Mouse (Mus musculus) myocyte (in vitro differentiated cells): ENCODE data around the gene Fyb2.

ENCODE experiments used
- CEBPB ChIP-seq: IDR thresholded peaks from 2 replicates; pipeline ENCODE4 v1.6.1; 2011; ENCODE audit warnings: mild to moderate bottlenecking, moderate library complexity; ENCODE audit not compliant: poor library complexity, insufficient read depth, severe bottlenecking
- E2F4 ChIP-seq: IDR thresholded peaks from one replicate; pipeline ENCODE4 v1.6.1; 2011; ENCODE audit warnings: mild to moderate bottlenecking, control low read depth, moderate library complexity; ENCODE audit not compliant: insufficient read depth
- MAX ChIP-seq: IDR thresholded peaks from one replicate; pipeline ENCODE4 v1.6.1; 2011; ENCODE audit warnings: low read depth, mild to moderate bottlenecking, control low read depth
- MYOD1 ChIP-seq, 3 experiments: IDR thresholded peaks; one replicate each; pipeline ENCODE4 v1.6.1; 2011; ENCODE audit warnings: control low read depth in 2 of 3, low read depth in 2 of 3, mild to moderate bottlenecking in 2 of 3, moderate library complexity in 1 of 3; ENCODE audit not compliant: insufficient read length in 2 of 3, control insufficient read depth in 1 of 3
- MYOG ChIP-seq, 3 experiments: IDR thresholded peaks; one replicate each; pipeline ENCODE4 v1.6.1; 2011; ENCODE audit warnings: control low read depth in 2 of 3, low read depth in 2 of 3, mild to moderate bottlenecking in 2 of 3; ENCODE audit not compliant: insufficient read length in 2 of 3, control insufficient read depth in 1 of 3, insufficient read depth in 1 of 3
- POLR2A ChIP-seq: IDR thresholded peaks from one replicate; pipeline ENCODE4 v1.6.1; 2011; ENCODE audit warnings: low read depth, mild to moderate bottlenecking, control low read depth, moderate library complexity; ENCODE audit not compliant: insufficient read length
- POLR2AphosphoS2 ChIP-seq: IDR thresholded peaks from one replicate; pipeline ENCODE4 v1.6.1; 2011; ENCODE audit warnings: low read depth, control low read depth; ENCODE audit not compliant: insufficient read length
- REST ChIP-seq: IDR thresholded peaks from one replicate; pipeline ENCODE4 v1.6.1; 2011; ENCODE audit warnings: mild to moderate bottlenecking, control low read depth, moderate library complexity; ENCODE audit not compliant: insufficient read depth, insufficient read length
- TCF12 ChIP-seq: IDR thresholded peaks from one replicate; pipeline ENCODE4 v1.6.1; 2011; ENCODE audit warnings: mild to moderate bottlenecking, control low read depth; ENCODE audit not compliant: poor library complexity, insufficient read depth, severe bottlenecking
- TCF3 ChIP-seq: IDR thresholded peaks from one replicate; pipeline ENCODE4 v1.6.1; 2011; ENCODE audit warnings: low read depth, control low read depth; ENCODE audit not compliant: insufficient read length
- USF1 ChIP-seq: IDR thresholded peaks from one replicate; pipeline ENCODE4 v1.6.1; 2011; ENCODE audit warnings: low read depth, mild to moderate bottlenecking, control low read depth, moderate library complexity

GRCm38 (mm10) chr4:105050041-105050440 is 136.8 kb downstream of the Fyb2 start:
- TF ChIP-seq MYOG (IDR thresholded peaks at IDR 0.05; ENCODE audit: control insufficient read depth in 1 of 3, insufficient read depth in 1 of 3, insufficient read length in 2 of 3, low read depth in 2 of 3) (no peak), POLR2A (no peak), USF1 (no peak), POLR2AphosphoS2 (no peak), TCF3 (no peak), E2F4 (no peak), CEBPB (no peak), MAX (no peak), MYOD1 (IDR thresholded peaks at IDR 0.05; ENCODE audit: control insufficient read depth in 1 of 3, insufficient read length in 2 of 3, low read depth in 2 of 3) (no peak), TCF12 (no peak), REST (no peak)
